In genomic region chr5:18007067-18007466, GRCm38 (mm10) we compare ENCODE assay signal across 23 mouse cellular contexts. TPM values are rescaled to one million over a fixed set of nuclear protein-coding genes. Genes with fewer than 3 reads are reported as not detected.
DNase-seq lines count a peak whose midpoint lies in the region; ATAC-seq and TF ChIP-seq lines count a peak whose summit lies in the region.
"Had no signal": no experiment of that assay in that cellular context is flagged by ENCODE, and none has a peak within 500 bp of the region (broad histone marks: within the 10 kb centered on the region; RNA-seq: fewer than 3 reads in every experiment).

No protein-coding gene starts in this region.

- no peaks in the 10 kb centered on the region for H3K27me3 ChIP-seq in kidney, embryonic 16.5 days (ENCODE audit: insufficient read depth, low read length)
- H3K27me3 ChIP-seq in forebrain, embryonic 16.5 days (replicated peaks; ENCODE audit: control insufficient read depth, insufficient read depth, low read length): no peaks in the 10 kb centered on the region
- H3K27me3 ChIP-seq: midbrain, embryonic 13.5 days had no signal

- no peak overlapping the region for H3K4me3 ChIP-seq in kidney, embryonic 16.5 days (ENCODE audit: low read length)
- H3K4me3 ChIP-seq in bone marrow macrophage, adult 2 months (ENCODE audit: insufficient read depth, low read length): no peak overlapping the region
- H3K4me3 ChIP-seq in forebrain, embryonic 16.5 days (replicated peaks; ENCODE audit: low read length): no peak overlapping the region
- H3K4me3 ChIP-seq: midbrain, embryonic 13.5 days had no signal

- no peak overlapping the region for H3K9ac ChIP-seq in kidney, embryonic 16.5 days (replicated peaks; ENCODE audit: low read length)
- H3K9ac ChIP-seq in forebrain, embryonic 16.5 days (replicated peaks; ENCODE audit: low read depth, low read length): no peak overlapping the region
- H3K9ac ChIP-seq: forebrain, postnatal 0 days; liver, embryonic 14.5 days; midbrain, embryonic 13.5 days had no signal

- H3K4me2 ChIP-seq in kidney, embryonic 16.5 days (replicated peaks; ENCODE audit: low read depth, low read length): no peak overlapping the region
- no peak overlapping the region for H3K4me2 ChIP-seq in forebrain, embryonic 16.5 days (ENCODE audit: low read length)
- H3K4me2 ChIP-seq: heart, embryonic 11.5 days; midbrain, embryonic 13.5 days had no signal

- DNase-seq in kidney, adult 9 months: peak; percentile 50
- peak; percentile 78 for DNase-seq in A20 (ENCODE audit: low read depth, low spot score)
- no peak for DNase-seq in urinary bladder, postnatal 36 days (ENCODE audit: low spot score in 2 of 2)
- no peak for DNase-seq in frontal cortex, postnatal 25 days (ENCODE audit: low spot score in 2 of 2)
- DNase-seq: cerebellum, adult 18-20 months; forebrain, postnatal 0 days; heart, postnatal 36 days; left cerebral cortex, postnatal 4 days had no signal

- no peaks in the 10 kb centered on the region for H3K36me3 ChIP-seq in kidney, embryonic 16.5 days (ENCODE audit: insufficient read depth, low read length)
- no peaks in the 10 kb centered on the region for H3K36me3 ChIP-seq in forebrain, embryonic 16.5 days (ENCODE audit: control insufficient read depth, insufficient read depth)
- H3K36me3 ChIP-seq: midbrain, embryonic 13.5 days had no signal

- H3K4me1 ChIP-seq in kidney, embryonic 16.5 days (ENCODE audit: insufficient read depth, low read length): no peaks in the 10 kb centered on the region
- peaks cover 25% of the 10 kb centered on the region for H3K4me1 ChIP-seq in bone marrow macrophage, adult 2 months (ENCODE audit: control insufficient read depth, insufficient read depth, low read length)
- no peaks in the 10 kb centered on the region for H3K4me1 ChIP-seq in forebrain, embryonic 16.5 days (replicated peaks; ENCODE audit: control insufficient read depth, insufficient read depth, low read length)
- H3K4me1 ChIP-seq: midbrain, embryonic 13.5 days had no signal

- TF ChIP-seq CTCF in bone marrow macrophage, adult 2 months (IDR thresholded peaks at IDR 0.05; ENCODE audit: low read depth, low read length): no peak

- ATAC-seq in kidney, embryonic 16.5 days (ENCODE audit: low FRiP score, low TSS enrichment): no peak
- peak; percentile 87 for ATAC-seq in megakaryocyte, adult 5-6 weeks (ENCODE audit: poor library complexity, severe bottlenecking)
- no peak for ATAC-seq in forebrain, embryonic 16.5 days
- ATAC-seq: forebrain, postnatal 0 days; hindbrain, embryonic 16.5 days; intestine, postnatal 0 days; midbrain, embryonic 13.5 days had no signal

- H3K27ac ChIP-seq in kidney, embryonic 16.5 days (ENCODE audit: low read length): no peak overlapping the region
- peak overlapping the region; percentile 74 for H3K27ac ChIP-seq in bone marrow macrophage, adult 2 months (ENCODE audit: insufficient read depth, low read depth, low read length)
- H3K27ac ChIP-seq in forebrain, embryonic 16.5 days (ENCODE audit: low read length): no peak overlapping the region
- H3K27ac ChIP-seq: liver, embryonic 14.5 days; midbrain, embryonic 13.5 days had no signal

- TF ChIP-seq POLR2A in bone marrow macrophage, adult 2 months (IDR thresholded peaks at IDR 0.05; ENCODE audit: borderline replicate concordance, low read depth, low read length): no peak

- H3K9me3 ChIP-seq in kidney, embryonic 16.5 days (ENCODE audit: low read length): no peaks in the 10 kb centered on the region
- H3K9me3 ChIP-seq in forebrain, embryonic 16.5 days (ENCODE audit: control insufficient read depth, low read length): no peaks in the 10 kb centered on the region
- H3K9me3 ChIP-seq: midbrain, embryonic 13.5 days had no signal

RNA-seq across cellular contexts. Expression of gene Gnat3, which starts 44.7 kb away (rescaled TPM):
- polyA plus RNA-seq in kidney, embryonic 16.5 days (2015; fragmentation: Nextera tagmentation; extraction: Ambion mirVana): not detected in 2 replicates
- 0.54 TPM in 1 of 2 replicates, not detected in the other for polyA plus RNA-seq in bone marrow macrophage, adult 2 months (2012; ENCODE audit: insufficient read depth, insufficient read length, missing spikeins)
- not detected in 2 replicates for total RNA-seq in megakaryocyte, adult 5-6 weeks (2015)
- total RNA-seq in megakaryocyte, adult 5-6 weeks (2017): not detected in 2 replicates
- not detected in 2 replicates for polyA plus RNA-seq in forebrain, embryonic 16.5 days (2015; fragmentation: Nextera tagmentation; extraction: Ambion mirVana)
- total RNA-seq: adrenal gland, adult 18-20 months; ES-E14; forebrain, postnatal 0 days; left cerebral cortex, adult 18-20 months; left cerebral cortex, postnatal 4 days; neutrophil, adult 5-6 weeks had no signal
- polyA plus RNA-seq: brain, embryonic 14.5 days; forebrain, postnatal 0 days; heart, embryonic 11.5 days; hindbrain, embryonic 16.5 days; intestine, postnatal 0 days; liver, embryonic 14.5 days; midbrain, embryonic 13.5 days; stomach, embryonic 16.5 days had no signal

Comparison
In these comparisons a context has a peak if more than half of its experiments do, and no peak if none do; other contexts are left out.
1. DNase-seq: peak in kidney, adult 9 months (single experiment) and A20 (single experiment); none in urinary bladder, postnatal 36 days (0 of 2) and frontal cortex, postnatal 25 days (0 of 2).